Mouse (Mus musculus): ENCODE measurements around the gene Zswim9.

DNA sequence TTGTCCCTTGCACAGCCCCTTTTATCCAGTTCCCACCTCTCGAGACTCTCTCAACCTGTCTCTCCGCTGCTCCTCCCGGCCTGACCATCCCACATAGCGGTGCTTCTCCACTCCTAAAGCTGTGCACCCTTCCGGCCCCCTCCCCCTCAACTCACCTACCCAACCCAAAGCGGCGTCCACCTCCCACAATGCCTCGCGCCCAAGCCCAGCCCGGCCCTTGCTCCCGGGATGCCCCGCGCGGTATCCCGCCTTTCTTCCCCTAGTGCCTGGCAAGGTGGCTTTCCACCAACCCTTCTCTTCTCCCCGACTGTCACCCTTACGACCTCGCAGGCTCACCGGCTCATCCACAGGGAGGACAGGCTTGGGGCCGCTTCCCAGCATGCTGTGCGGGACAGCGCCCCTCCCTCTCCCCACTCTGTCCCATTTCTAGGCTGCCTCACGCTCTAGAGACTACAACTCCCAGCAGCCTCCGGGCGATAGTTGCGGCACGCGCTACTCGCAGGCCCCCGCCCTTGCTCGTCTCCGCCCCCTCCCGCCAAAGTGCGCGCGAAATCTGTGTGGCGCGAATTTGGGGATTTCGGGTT, at the start of gene Zswim9:
- no peak for TF ChIP-seq CTCF (IDR thresholded peaks at IDR 0.05; ENCODE audit: insufficient read depth, low read depth, low read length)
- TF ChIP-seq POLR2A (IDR thresholded peaks at IDR 0.05; ENCODE audit: insufficient read depth, low read depth, low read length) = 0 out of 2 replicates have a peak, but pooled peaks have one; percentile 30

Data from olfactory bulb, adult 2 months (tissue).